Mouse (Mus musculus) gastrocnemius, postnatal 36 days (tissue): Measurements from ENCODE around the gene Zfp64. TPM values are rescaled to one million over a fixed set of nuclear protein-coding genes. Genes with fewer than 3 reads are reported as not detected.
"Not testable (repeated sequence)": the region's sequence is repeated elsewhere in the genome, so short reads cannot be mapped to it uniquely, and the experiment has no call there.

Experiments used
- DNase-seq, 2 experiments: peaks; one replicate each; pipeline ENCODE4 v3.0.0; 2022
- intact Hi-C: fragments of 180-260 bp; cut with DNase I; formaldehyde crosslinking; loops from one replicate; pipeline ENCODE4 v1.15.1; 2025
- total RNA-seq, 2 experiments: library from RNA; stranded (reverse); gene quantifications; 2 replicates each; pipeline ENCODE4 v1.2.3; 2021

Zfp64 gene
- total RNA-seq, 2 experiments from 2014 or later: 6.7 to 8.0 TPM

GRCm38 (mm10) chr2:168860032-168860691 is 95.2 kb downstream of the Zfp64 start:
- no peak for DNase-seq
- intact Hi-C loops: no loop called here

- intact Hi-C loops: no loop called here
- DNase-seq: no peak
Measured at GRCm38 (mm10) chr2:168856638-168857037, 98.7 kb downstream of the Zfp64 start.

- intact Hi-C loops: no loop called here
- no peak for DNase-seq
Measured at GRCm38 (mm10) chr2:168854777-168855176, 100.6 kb downstream of the Zfp64 start.

- intact Hi-C loops: not testable (repeated sequence)
Measured at GRCm38 (mm10) chr2:168853869-168854268, 101.5 kb downstream of the Zfp64 start.

GRCm38 (mm10) chr2:168851545-168851944 is 103.8 kb downstream of the Zfp64 start:
- intact Hi-C loops: no loop called here
- no peak for DNase-seq

More at GRCm38 (mm10) chr2:168853869-168854268, 101.5 kb downstream of the Zfp64 start:
- not testable (repeated sequence) for DNase-seq

- DNase-seq: no peak
- intact Hi-C loops: no loop called here
Measured at GRCm38 (mm10) chr2:168848553-168848952, 106.8 kb downstream of the Zfp64 start.

GRCm38 (mm10) chr2:168846180-168846720 is 109.1 kb downstream of the Zfp64 start:
- intact Hi-C loops: no loop called here
- no peak for DNase-seq

Other genes starting within 250 kb of the Zfp64 start
- gene Atp9a, start 213.2 kb downstream of the Zfp64 start, total RNA-seq: 10 to 100 TPM; 12.7 to 14.7 TPM
- 1 to 10 TPM; 1.7 to 2.1 TPM for gene Sall4, start 187.6 kb downstream of the Zfp64 start, total RNA-seq